30 mouse cellular contexts compared by ENCODE assay signal in the genomic region with DNA sequence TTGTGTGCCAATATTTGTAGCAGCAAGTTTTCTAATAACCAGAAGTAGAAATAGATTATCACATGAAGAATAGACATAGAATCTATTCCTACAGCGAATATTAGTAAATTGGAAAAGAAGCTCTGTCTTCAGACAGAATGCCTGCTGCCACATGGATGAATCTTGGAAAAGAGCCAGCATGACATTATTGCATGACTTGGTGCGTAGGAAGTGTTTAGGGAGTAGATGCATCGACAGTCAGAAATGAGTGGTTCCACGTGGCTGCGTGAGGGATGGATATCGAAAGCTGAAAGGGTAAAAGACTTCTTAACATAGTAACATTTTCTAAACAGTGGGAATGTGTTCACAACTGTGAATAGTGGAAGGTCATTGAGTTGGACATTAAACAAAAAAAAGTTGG.
A peak's percentile ranks its signal among the peaks of the same experiment; 100 is the strongest.
DNase-seq lines count a peak whose midpoint lies in the region; ATAC-seq and TF ChIP-seq lines count a peak whose summit lies in the region.
"Had no signal": no experiment of that assay in that cellular context is flagged by ENCODE, and none has a peak within 500 bp of the region (broad histone marks: within the 10 kb centered on the region; RNA-seq: fewer than 3 reads in every experiment).

No protein-coding gene starts in this region.

- peak; percentile 24 for DNase-seq in forebrain, postnatal 0 days
- no peak for DNase-seq in forebrain, embryonic 10.5 days (ENCODE audit: extremely low spot score, low spot score)
- DNase-seq in left cerebral cortex, postnatal 25 days (ENCODE audit: low spot score in 2 of 2), result peak; percentile 19 to 30
- no peak for DNase-seq in left cerebral cortex, postnatal 10 days (ENCODE audit: extremely low spot score in 1 of 2, low spot score in 2 of 2)
- peak; percentile 52 for DNase-seq in Muller cell, postnatal 12 days (ENCODE audit: inconsistent ontology term)
- peak; percentile 85 for DNase-seq in brain, adult 2 months (ENCODE audit: low read depth, low spot score)
- no peak for DNase-seq in thymus, postnatal 10 days (ENCODE audit: low spot score in 2 of 2)
- DNase-seq: adrenal gland, adult 2 months; adrenal gland, postnatal 36 days; B cell, adult 2 months; cerebellum, adult 11 months; cerebellum, postnatal 14 days; gastrocnemius, postnatal 14 days; heart, postnatal 36 days; kidney, adult 9 months; kidney, postnatal 10 days; liver, embryonic 13.5 days; lung, adult 2 months; lung, postnatal 14 days; right cerebral cortex, postnatal 14 days; thymus, postnatal 25 days had no signal

- WGBS in forebrain, postnatal 0 days, result 56% methylated on average over 6 of the region's 6 CpGs
- 97% methylated on average over 6 of the region's 6 CpGs for WGBS in forebrain, embryonic 10.5 days

- no peak overlapping the region for H3K9ac ChIP-seq in forebrain, postnatal 0 days
- H3K9ac ChIP-seq: hindbrain, embryonic 13.5 days; limb, embryonic 15.5 days; liver, embryonic 13.5 days; stomach, embryonic 15.5 days had no signal

- H3K9me3 ChIP-seq in forebrain, postnatal 0 days (ENCODE audit: low read length), result no peaks in the 10 kb centered on the region
- no peaks in the 10 kb centered on the region for H3K9me3 ChIP-seq in forebrain, embryonic 10.5 days
- H3K9me3 ChIP-seq: hindbrain, embryonic 13.5 days; limb, embryonic 10.5 days; limb, embryonic 15.5 days; liver, embryonic 13.5 days; stomach, embryonic 15.5 days had no signal

- H3K27ac ChIP-seq in forebrain, postnatal 0 days (ENCODE audit: low read depth, low read length), result no peak overlapping the region
- H3K27ac ChIP-seq in forebrain, embryonic 10.5 days, result no peak overlapping the region
- H3K27ac ChIP-seq: hindbrain, embryonic 13.5 days; limb, embryonic 10.5 days; limb, embryonic 15.5 days; liver, embryonic 13.5 days; stomach, embryonic 15.5 days had no signal

- no peak overlapping the region for H3K4me2 ChIP-seq in forebrain, postnatal 0 days (ENCODE audit: low read depth)
- H3K4me2 ChIP-seq: heart, embryonic 11.5 days; hindbrain, embryonic 13.5 days; limb, embryonic 15.5 days; liver, embryonic 13.5 days; midbrain, embryonic 11.5 days; stomach, embryonic 15.5 days had no signal

- no peak for TF ChIP-seq CTCF in forebrain, postnatal 0 days (IDR thresholded peaks at IDR 0.05; ENCODE audit: low read depth)

- no peaks in the 10 kb centered on the region for H3K27me3 ChIP-seq in forebrain, postnatal 0 days (ENCODE audit: insufficient read depth, low read length)
- no peaks in the 10 kb centered on the region for H3K27me3 ChIP-seq in forebrain, embryonic 10.5 days (ENCODE audit: poor library complexity, severe bottlenecking)
- H3K27me3 ChIP-seq: hindbrain, embryonic 13.5 days; limb, embryonic 15.5 days; liver, embryonic 13.5 days; stomach, embryonic 15.5 days had no signal

- no peaks in the 10 kb centered on the region for H3K36me3 ChIP-seq in forebrain, postnatal 0 days (ENCODE audit: insufficient read depth)
- no peaks in the 10 kb centered on the region for H3K36me3 ChIP-seq in forebrain, embryonic 10.5 days (replicated peaks)
- H3K36me3 ChIP-seq: hindbrain, embryonic 13.5 days; limb, embryonic 10.5 days; limb, embryonic 15.5 days; liver, embryonic 13.5 days; stomach, embryonic 15.5 days had no signal

- ATAC-seq in forebrain, postnatal 0 days, result no peak
- ATAC-seq: activated CD4-positive, CD25-positive, alpha-beta regulatory T cell, adult 4 months; forebrain, embryonic 16.5 days; intestine, postnatal 0 days had no signal

- no peak overlapping the region for H3K4me3 ChIP-seq in forebrain, postnatal 0 days (ENCODE audit: low read depth, low read length)
- no peak overlapping the region for H3K4me3 ChIP-seq in forebrain, embryonic 10.5 days
- H3K4me3 ChIP-seq: hindbrain, embryonic 13.5 days; limb, embryonic 10.5 days; limb, embryonic 15.5 days; liver, embryonic 13.5 days; stomach, embryonic 15.5 days had no signal

- intact Hi-C loops in left cerebral cortex, postnatal 25 days (cut with DNase I), result no loop called here
- intact Hi-C loops in left cerebral cortex, postnatal 10 days (cut with DNase I), result no loop called here

- H3K4me1 ChIP-seq in forebrain, postnatal 0 days (ENCODE audit: insufficient read depth), result no peaks in the 10 kb centered on the region
- no peaks in the 10 kb centered on the region for H3K4me1 ChIP-seq in forebrain, embryonic 10.5 days
- H3K4me1 ChIP-seq: hindbrain, embryonic 13.5 days; limb, embryonic 10.5 days; limb, embryonic 15.5 days; liver, embryonic 13.5 days; stomach, embryonic 15.5 days had no signal

Comparison
In these comparisons a context has a peak if more than half of its experiments do, and no peak if none do; other contexts are left out.
1. DNase-seq: peak in forebrain, postnatal 0 days (single experiment), left cerebral cortex, postnatal 25 days (2 of 2), Muller cell, postnatal 12 days (single experiment) and brain, adult 2 months (single experiment); none in forebrain, embryonic 10.5 days (single experiment), left cerebral cortex, postnatal 10 days (0 of 2) and thymus, postnatal 10 days (0 of 2).